Mouse (Mus musculus) liver, adult 2 months (tissue): ENCODE data around the gene Slc5a10. TPM values are rescaled to one million over a fixed set of nuclear protein-coding genes. Genes with fewer than 3 reads are reported as not detected.

Experiments
- DNase-seq: peaks from one replicate; pipeline ENCODE4 v3.0.0-alpha.2; 2011; ENCODE audit warnings: low read depth, low spot score; ENCODE audit errors: extremely low read depth
- H3K27ac ChIP-seq: fragments of 200-500 bp; replicated peaks from 2 replicates; pipeline ENCODE4 v1.5.1; 2012; ENCODE audit warnings: low read depth, mild to moderate bottlenecking, control low read depth, inconsistent platforms, low read length; ENCODE audit not compliant: insufficient read depth
- H3K27me3 ChIP-seq: fragments of 200-500 bp; 2 replicates; pipeline ENCODE4 v1.6.1; 2012; ENCODE audit warnings: mild to moderate bottlenecking, moderate library complexity, low read length, inconsistent platforms; ENCODE audit not compliant: control insufficient read depth, insufficient read depth
- H3K36me3 ChIP-seq: fragments of 200-500 bp; 2 replicates; pipeline ENCODE4 v1.6.1; 2012; ENCODE audit warnings: low read length, inconsistent platforms; ENCODE audit not compliant: control insufficient read depth, insufficient read depth
- H3K4me1 ChIP-seq: fragments of 200-500 bp; 2 replicates; pipeline ENCODE4 v1.6.1; 2011; ENCODE audit warnings: low read length; ENCODE audit not compliant: control insufficient read depth, insufficient read depth
- H3K4me3 ChIP-seq: fragments of 200-500 bp; 2 replicates; pipeline ENCODE4 v1.5.1; 2011; ENCODE audit warnings: low read depth, mild to moderate bottlenecking, control low read depth, low read length, moderate library complexity; ENCODE audit not compliant: insufficient read depth
- H3K79me2 ChIP-seq: fragments of 200-500 bp; 2 replicates; pipeline ENCODE4 v1.6.1; 2012; ENCODE audit warnings: inconsistent platforms, mild to moderate bottlenecking, low read length, moderate library complexity; ENCODE audit not compliant: control insufficient read depth, insufficient read depth
- H3K9ac ChIP-seq: fragments of 200-500 bp; 2 replicates; pipeline ENCODE4 v1.6.1; 2012; ENCODE audit warnings: low read depth, mild to moderate bottlenecking, control low read depth, inconsistent platforms, low read length
- CTCF ChIP-seq: fragments of 200-500 bp; IDR thresholded peaks from 2 replicates; pipeline ENCODE4 v1.5.1; 2011; ENCODE audit warnings: low read depth, low read length, control low read depth
- POLR2A ChIP-seq: fragments of 200-500 bp; IDR thresholded peaks from 2 replicates; pipeline ENCODE4 v1.6.1; 2011; ENCODE audit warnings: low read length, control low read depth; ENCODE audit not compliant: insufficient read depth; ENCODE audit errors: extremely low read depth
- WGBS: fragments of 180-500 bp; shearing (Covaris S2); methylation state at CpG from one replicate; pipeline ENCODE4 v1.1.7; 2018; 5-methylcytosine and 5-hydroxymethylcytosine counted together
- polyA plus RNA-seq: library from polyadenylated mRNA; depleted of rRNA; stranded (reverse); fragments of >200 nt; gene quantifications from 2 replicates; pipeline ENCODE4 v1.2.3, GENCODE M21; 2012
- total RNA-seq: library from RNA; depleted of rRNA; stranded (reverse); fragments of >200 nt; gene quantifications from 2 replicates; pipeline ENCODE4 v1.2.3, GENCODE M21; 2014

Slc5a10 gene
- total and polyA plus RNA-seq, 2 experiments = not detected

GRCm38 (mm10) chr11:61686906-61687453, 33.6 kb downstream of the Slc5a10 start:
- DNase-seq = no peak
- Histone ChIP-seq H3K79me2 (peaks cover 2% of the 10 kb centered on the region; the same call in 1 of the 2 replicates), H3K27me3 (no peaks in the 10 kb centered on the region), H3K27ac (no peak overlapping the region), H3K4me3 (no peak overlapping the region), H3K9ac (no peak overlapping the region), H3K36me3 (no peaks in the 10 kb centered on the region), H3K4me1 (peaks cover 4% of the 10 kb centered on the region; the same call in 1 of the 2 replicates)
- WGBS = 89% methylated on average over 10 of the region's 10 CpGs
- TF ChIP-seq POLR2A (no peak), CTCF (no peak)

GRCm38 (mm10) chr11:61686141-61686540, 34.5 kb downstream of the Slc5a10 start:
- H3K36me3 ChIP-seq = no peaks in the 10 kb centered on the region
- H3K79me2 ChIP-seq = peaks cover 2% of the 10 kb centered on the region; the same call in 1 of the 2 replicates
- TF ChIP-seq CTCF (no peak), POLR2A (no peak)
- H3K27ac ChIP-seq = no peak overlapping the region
- no peak overlapping the region for H3K9ac ChIP-seq
- H3K27me3 ChIP-seq = no peaks in the 10 kb centered on the region
- 78% methylated on average over 2 of the region's 2 CpGs for WGBS
- H3K4me1 ChIP-seq = peaks cover 4% of the 10 kb centered on the region; the same call in 1 of the 2 replicates
- DNase-seq = no peak
- no peak overlapping the region for H3K4me3 ChIP-seq

DNA sequence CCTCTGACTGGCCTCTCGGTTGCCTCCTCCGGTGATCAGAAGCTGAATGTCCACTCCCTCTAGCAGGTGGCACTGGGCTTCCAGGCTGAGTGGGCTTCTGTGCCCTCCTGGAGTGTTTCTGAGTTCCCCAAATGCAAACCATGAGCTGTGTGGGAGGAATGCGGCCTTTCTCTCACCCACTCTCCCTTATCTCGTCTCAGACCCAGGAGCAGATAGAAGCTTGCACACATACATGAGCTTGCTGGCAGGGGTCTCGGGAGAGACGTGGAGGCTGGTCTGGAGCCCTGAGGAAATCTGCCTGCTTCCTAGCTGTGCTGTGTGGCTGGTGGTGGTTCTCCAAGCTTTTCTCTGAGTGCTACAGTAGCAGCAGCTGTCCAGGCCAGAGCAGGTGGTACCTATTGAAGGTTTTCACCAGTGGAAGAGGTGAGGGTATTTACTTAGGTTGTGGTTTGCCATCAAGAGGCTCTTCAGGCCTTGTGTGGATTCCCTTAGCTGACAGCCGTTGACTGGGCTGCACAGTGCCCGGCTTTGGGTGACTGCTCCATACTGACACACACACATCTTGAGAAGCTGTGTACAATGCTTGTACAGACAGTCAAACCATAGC, 35.4 kb downstream of the Slc5a10 start:
- TF ChIP-seq POLR2A (no peak), CTCF (no peak)
- Histone ChIP-seq H3K4me3 (no peak overlapping the region), H3K4me1 (peaks cover 4% of the 10 kb centered on the region; the same call in 1 of the 2 replicates), H3K27ac (no peak overlapping the region), H3K79me2 (peaks cover 2% of the 10 kb centered on the region; the same call in 1 of the 2 replicates), H3K9ac (no peak overlapping the region), H3K27me3 (no peaks in the 10 kb centered on the region), H3K36me3 (no peaks in the 10 kb centered on the region)
- 92% methylated on average over 8 of the region's 8 CpGs for WGBS
- DNase-seq = no peak

DNA sequence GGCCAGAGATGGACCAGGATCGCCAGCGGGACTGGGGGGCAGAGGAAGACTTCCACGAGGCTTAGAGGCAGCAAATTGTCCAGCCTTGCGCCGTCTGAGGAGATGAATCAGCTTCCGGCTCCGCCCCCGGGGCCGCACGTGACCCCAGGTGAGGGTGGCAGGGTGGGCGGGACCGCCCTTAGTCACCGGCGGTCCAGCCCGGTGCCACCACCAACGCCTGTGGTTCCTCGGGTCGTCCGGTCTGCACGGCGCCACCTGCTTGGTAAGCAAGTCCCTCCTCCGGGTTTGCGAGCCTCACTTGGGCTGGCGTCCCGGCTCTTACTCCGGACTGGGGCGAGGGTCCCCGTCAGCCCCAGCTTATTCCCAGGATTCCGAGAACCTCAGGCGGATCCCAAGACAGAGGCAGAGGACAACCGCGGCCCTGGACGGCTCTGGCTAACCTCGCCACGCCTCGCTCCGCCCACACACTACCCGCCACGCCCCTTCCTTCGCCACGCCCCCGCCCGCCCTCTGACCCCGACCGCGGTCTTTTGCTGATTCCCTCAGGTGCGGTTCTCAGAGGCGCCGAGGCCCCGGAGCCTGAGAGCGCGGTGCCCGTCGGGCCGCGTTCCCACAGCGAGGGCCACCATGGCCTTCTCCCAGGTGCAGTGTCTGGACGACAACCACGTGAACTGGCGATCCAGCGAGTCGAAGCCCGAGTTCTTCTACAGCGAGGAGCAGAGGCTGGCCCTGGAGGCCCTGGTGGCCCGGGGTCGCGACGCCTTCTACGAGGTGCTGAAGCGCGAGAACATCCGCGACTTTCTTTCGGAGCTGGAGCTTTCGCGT, 36.5 kb downstream of the Slc5a10 start, which contains the start of gene Fam83g:
Gene Fam83g (plus strand): TSS at position 185 of the 825 bp plus-strand sequence.
- Histone ChIP-seq H3K27me3 (no peaks in the 10 kb centered on the region), H3K4me1 (peaks cover 4% of the 10 kb centered on the region; the same call in 1 of the 2 replicates), H3K27ac (peak within 1 kb of the TSS; percentile 37; the same call in 1 of the 2 replicates), H3K4me3 (peak within 1 kb of the TSS; percentile 85), H3K36me3 (no peaks in the 10 kb centered on the region), H3K9ac (peak within 1 kb of the TSS; percentile 80), H3K79me2 (peaks cover 2% of the 10 kb centered on the region; the same call in 1 of the 2 replicates)
- peak; percentile 58 for DNase-seq
- TF ChIP-seq CTCF (no peak), POLR2A (0 out of 2 replicates have a peak, but pooled peaks have one; percentile 3)
- 4% methylated on average over 76 of the region's 76 CpGs for WGBS

- Histone ChIP-seq H3K9ac (no peak overlapping the region), H3K27ac (no peak overlapping the region), H3K4me1 (0 out of 2 replicates have a peak, but pooled peaks cover 4% of the 10 kb centered on the region), H3K79me2 (no peaks in the 10 kb centered on the region), H3K27me3 (no peaks in the 10 kb centered on the region), H3K36me3 (no peaks in the 10 kb centered on the region), H3K4me3 (no peak overlapping the region)
- TF ChIP-seq POLR2A = no peak
- no peak for TF ChIP-seq CTCF
- 84% methylated on average over 4 of the region's 4 CpGs for WGBS
- DNase-seq = no peak
These were observed 41.3 kb downstream of the Slc5a10 start for GRCm38 (mm10) chr11:61679091-61679866.
